Mouse (Mus musculus): ENCODE results near the gene Itprip.

DNA sequence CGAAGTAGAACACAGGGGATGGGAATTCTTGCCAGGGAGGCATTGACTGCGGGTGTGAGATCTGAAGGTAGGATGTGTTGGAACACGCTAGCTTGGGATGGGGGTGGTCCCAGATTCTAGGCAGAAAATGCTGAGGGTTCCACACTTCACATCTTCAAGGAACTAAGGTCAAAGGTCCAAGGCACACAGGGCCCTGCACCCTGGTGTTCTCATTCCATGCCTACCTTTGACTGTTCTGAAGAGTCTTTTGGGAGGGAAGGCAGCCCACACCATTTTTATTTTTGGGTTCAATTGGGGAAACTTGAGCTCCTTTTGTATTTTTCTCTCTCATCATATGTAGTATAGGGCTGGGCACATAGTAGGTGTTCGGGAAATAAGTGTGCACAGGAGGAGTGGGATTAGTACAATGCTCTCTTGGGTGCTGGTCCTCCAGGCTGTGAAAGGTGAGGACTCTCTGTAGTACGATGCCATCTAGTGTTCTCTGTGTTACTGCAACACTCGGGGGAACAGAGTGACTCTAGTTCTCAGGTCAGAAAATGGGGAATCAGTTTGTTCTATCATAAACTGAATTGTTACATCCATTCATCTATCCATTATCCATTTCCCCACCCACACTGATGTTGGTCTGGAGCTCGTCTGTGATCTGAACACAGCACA is 13.0 kb upstream of the Itprip start:
- TF ChIP-seq CTCF (IDR thresholded peaks at IDR 0.05; ENCODE audit: low read depth, low read length) (peak; percentile 41), EP300 (IDR thresholded peaks at IDR 0.05; ENCODE audit: insufficient read depth, low read depth, low read length) (no peak)
